Mouse (Mus musculus): ENCODE measurements around the gene Exoc3l. TPM values are rescaled to one million over a fixed set of nuclear protein-coding genes. Genes with fewer than 3 reads are reported as not detected.

The Exoc3l gene
- polyA plus RNA-seq, 1 experiment = 12.7 TPM

GRCm38 (mm10) chr8:105282239-105282638, 13.7 kb downstream of the Exoc3l start:
- Histone ChIP-seq H3K27ac (ENCODE audit: control insufficient read depth, insufficient read depth, low read length) (no peak overlapping the region), H3K27me3 (ENCODE audit: control insufficient read depth, insufficient read depth, low read length) (no peaks in the 10 kb centered on the region; the same call in 1 of the 2 replicates), H3K4me3 (ENCODE audit: control insufficient read depth, insufficient read depth, low read length) (no peak overlapping the region), H3K36me3 (ENCODE audit: control insufficient read depth, insufficient read depth, low read length) (no peaks in the 10 kb centered on the region), H3K4me1 (replicated peaks; ENCODE audit: control insufficient read depth, insufficient read depth, low read length) (peaks cover 12% of the 10 kb centered on the region)
- no peak for TF ChIP-seq CTCF (IDR thresholded peaks at IDR 0.05; ENCODE audit: borderline replicate concordance, control insufficient read depth, extremely low read depth, insufficient read depth, low read length, poor library complexity)
- 91% methylated on average over 4 of the region's 4 CpGs for WGBS
- no peak for DNase-seq

GRCm38 (mm10) chr8:105281821-105282220, 14.1 kb downstream of the Exoc3l start:
- Histone ChIP-seq H3K27ac (ENCODE audit: control insufficient read depth, insufficient read depth, low read length) (no peak overlapping the region), H3K4me1 (replicated peaks; ENCODE audit: control insufficient read depth, insufficient read depth, low read length) (peaks cover 12% of the 10 kb centered on the region), H3K36me3 (ENCODE audit: control insufficient read depth, insufficient read depth, low read length) (no peaks in the 10 kb centered on the region), H3K27me3 (ENCODE audit: control insufficient read depth, insufficient read depth, low read length) (no peaks in the 10 kb centered on the region; the same call in 1 of the 2 replicates), H3K4me3 (ENCODE audit: control insufficient read depth, insufficient read depth, low read length) (no peak overlapping the region)
- 98% methylated on average over 12 of the region's 12 CpGs for WGBS
- no peak for DNase-seq
- TF ChIP-seq POLR2A (IDR thresholded peaks at IDR 0.05; ENCODE audit: control insufficient read depth, extremely low read depth, insufficient read depth, low read length, poor library complexity) (no peak), CTCF (IDR thresholded peaks at IDR 0.05; ENCODE audit: borderline replicate concordance, control insufficient read depth, extremely low read depth, insufficient read depth, low read length, poor library complexity) (no peak)

GRCm38 (mm10) chr8:105280567-105280966, 15.3 kb downstream of the Exoc3l start:
- Histone ChIP-seq H3K4me1 (replicated peaks; ENCODE audit: control insufficient read depth, insufficient read depth, low read length) (peaks cover 20% of the 10 kb centered on the region), H3K27ac (ENCODE audit: control insufficient read depth, insufficient read depth, low read length) (no peak overlapping the region)
- TF ChIP-seq CTCF (IDR thresholded peaks at IDR 0.05; ENCODE audit: borderline replicate concordance, control insufficient read depth, extremely low read depth, insufficient read depth, low read length, poor library complexity) = no peak
- no peak for TF ChIP-seq POLR2A (IDR thresholded peaks at IDR 0.05; ENCODE audit: control insufficient read depth, extremely low read depth, insufficient read depth, low read length, poor library complexity)

GRCm38 (mm10) chr8:105278911-105279334, 17.0 kb downstream of the Exoc3l start:
- Histone ChIP-seq H3K36me3 (ENCODE audit: control insufficient read depth, insufficient read depth, low read length) (no peaks in the 10 kb centered on the region), H3K27ac (ENCODE audit: control insufficient read depth, insufficient read depth, low read length) (no peak overlapping the region), H3K27me3 (ENCODE audit: control insufficient read depth, insufficient read depth, low read length) (no peaks in the 10 kb centered on the region; the same call in 1 of the 2 replicates), H3K4me3 (ENCODE audit: control insufficient read depth, insufficient read depth, low read length) (no peak overlapping the region), H3K4me1 (replicated peaks; ENCODE audit: control insufficient read depth, insufficient read depth, low read length) (peaks cover 20% of the 10 kb centered on the region)
- TF ChIP-seq CTCF (IDR thresholded peaks at IDR 0.05; ENCODE audit: borderline replicate concordance, control insufficient read depth, extremely low read depth, insufficient read depth, low read length, poor library complexity) (no peak), POLR2A (IDR thresholded peaks at IDR 0.05; ENCODE audit: control insufficient read depth, extremely low read depth, insufficient read depth, low read length, poor library complexity) (no peak)
- no peak for DNase-seq
- WGBS = 2% methylated on average over 28 of the region's 28 CpGs

More at GRCm38 (mm10) chr8:105280567-105280966, 15.3 kb downstream of the Exoc3l start:
- Histone ChIP-seq H3K36me3 (ENCODE audit: control insufficient read depth, insufficient read depth, low read length) (no peaks in the 10 kb centered on the region), H3K27me3 (ENCODE audit: control insufficient read depth, insufficient read depth, low read length) (no peaks in the 10 kb centered on the region; the same call in 1 of the 2 replicates), H3K4me3 (ENCODE audit: control insufficient read depth, insufficient read depth, low read length) (no peak overlapping the region)
- DNase-seq = no peak
- 14% methylated on average over 3 of the region's 3 CpGs for WGBS

GRCm38 (mm10) chr8:105276292-105277120, 19.4 kb downstream of the Exoc3l start:
- no peaks in the 10 kb centered on the region; the same call in 1 of the 2 replicates for H3K27me3 ChIP-seq (ENCODE audit: control insufficient read depth, insufficient read depth, low read length)
- TF ChIP-seq CTCF (IDR thresholded peaks at IDR 0.05; ENCODE audit: borderline replicate concordance, control insufficient read depth, extremely low read depth, insufficient read depth, low read length, poor library complexity) (no peak), POLR2A (IDR thresholded peaks at IDR 0.05; ENCODE audit: control insufficient read depth, extremely low read depth, insufficient read depth, low read length, poor library complexity) (no peak)
- 4% methylated on average over 30 of the region's 30 CpGs for WGBS
- H3K36me3 ChIP-seq (ENCODE audit: control insufficient read depth, insufficient read depth, low read length) = no peaks in the 10 kb centered on the region
- no peak overlapping the region for H3K27ac ChIP-seq (ENCODE audit: control insufficient read depth, insufficient read depth, low read length)
- peaks cover 17% of the 10 kb centered on the region for H3K4me1 ChIP-seq (replicated peaks; ENCODE audit: control insufficient read depth, insufficient read depth, low read length)
- DNase-seq = peak; percentile 49
- peak overlapping the region; percentile 41 for H3K4me3 ChIP-seq (ENCODE audit: control insufficient read depth, insufficient read depth, low read length)

- Histone ChIP-seq H3K27ac (ENCODE audit: control insufficient read depth, insufficient read depth, low read length) (no peak within 1 kb of the TSS), H3K4me3 (ENCODE audit: control insufficient read depth, insufficient read depth, low read length) (peak within 1 kb of the TSS; percentile 41), H3K36me3 (ENCODE audit: control insufficient read depth, insufficient read depth, low read length) (no peaks in the 10 kb centered on the region), H3K27me3 (ENCODE audit: control insufficient read depth, insufficient read depth, low read length) (peaks cover 2% of the 10 kb centered on the region; the same call in 1 of the 2 replicates), H3K4me1 (replicated peaks; ENCODE audit: control insufficient read depth, insufficient read depth, low read length) (peaks cover 18% of the 10 kb centered on the region)
- TF ChIP-seq CTCF (IDR thresholded peaks at IDR 0.05; ENCODE audit: borderline replicate concordance, control insufficient read depth, extremely low read depth, insufficient read depth, low read length, poor library complexity) = no peak
- TF ChIP-seq POLR2A (IDR thresholded peaks at IDR 0.05; ENCODE audit: control insufficient read depth, extremely low read depth, insufficient read depth, low read length, poor library complexity) = no peak
- 16% methylated on average over 10 of the region's 10 CpGs for WGBS
- DNase-seq = no peak
Observed at GRCm38 (mm10) chr8:105275840-105276239, 20.1 kb downstream of the Exoc3l start, which contains the start of gene Nol3. Nol3 (plus strand) TSS chr8:105276140.
